Mouse (Mus musculus) heart, adult 2 months (tissue): ENCODE results near the gene Ppp2r5a.

Experiments used
- CTCF ChIP-seq: fragments of 200-600 bp; IDR thresholded peaks from 2 replicates; pipeline ENCODE4 v1.8.1; 2022; ENCODE audit warnings: antibody characterized with exemption, mild to moderate bottlenecking, moderate library complexity
- EP300 ChIP-seq: fragments of 200-500 bp; IDR thresholded peaks from 2 replicates; pipeline ENCODE4 v1.6.1; 2011; ENCODE audit warnings: low read depth, low read length, control low read depth; ENCODE audit not compliant: insufficient read depth
- POLR2A ChIP-seq: fragments of 200-500 bp; IDR thresholded peaks from 2 replicates; pipeline ENCODE4 v1.6.1; 2011; ENCODE audit warnings: mild to moderate bottlenecking, low read depth, low read length, control low read depth; ENCODE audit not compliant: insufficient read depth

- peak; percentile 34 for TF ChIP-seq CTCF
- no peak for TF ChIP-seq POLR2A
- no peak for TF ChIP-seq EP300
These were observed 86.3 kb downstream of the Ppp2r5a start for GRCm38 (mm10) chr1:191316818-191317217.
